Mouse (Mus musculus) lung, adult 2 months (tissue): ENCODE results near the gene Efhc1. TPM values are rescaled to one million over a fixed set of nuclear protein-coding genes. Genes with fewer than 3 reads are reported as not detected.

Source experiments
- DNase-seq: peaks from one replicate; pipeline ENCODE4 v3.0.0; 2022
- H3K4me1 ChIP-seq: fragments of 200-500 bp; 2 replicates; pipeline ENCODE4 v1.6.1; 2011; ENCODE audit warnings: low read length; ENCODE audit not compliant: control insufficient read depth, insufficient read depth
- H3K4me3 ChIP-seq: fragments of 200-500 bp; replicated peaks from 2 replicates; pipeline ENCODE3; 2011; ENCODE audit warnings: low read depth, mild to moderate bottlenecking, control low read depth, low read length; ENCODE audit errors: extremely low read depth
- CTCF ChIP-seq: fragments of 200-500 bp; IDR thresholded peaks from 2 replicates; pipeline ENCODE4 v1.5.1; 2011; ENCODE audit warnings: mild to moderate bottlenecking, low read length, control low read depth; ENCODE audit not compliant: insufficient read depth
- POLR2A ChIP-seq: fragments of 200-500 bp; IDR thresholded peaks from 2 replicates; pipeline ENCODE4 v1.6.1; 2011; ENCODE audit warnings: low read depth, mild to moderate bottlenecking, control low read depth, low read length, borderline replicate concordance; ENCODE audit errors: extremely low read depth
- WGBS: fragments of 180-500 bp; shearing (Covaris S2); methylation state at CpG from one replicate; pipeline ENCODE4 v1.1.7; 2018; 5-methylcytosine and 5-hydroxymethylcytosine counted together
- polyA plus RNA-seq: library from polyadenylated mRNA; depleted of rRNA; stranded (reverse); fragments of >200 nt; gene quantifications from 2 replicates; pipeline ENCODE4 v1.2.3, GENCODE M21; 2012

Efhc1 gene
- polyA plus RNA-seq, 1 experiment: 14.9 TPM

DNA sequence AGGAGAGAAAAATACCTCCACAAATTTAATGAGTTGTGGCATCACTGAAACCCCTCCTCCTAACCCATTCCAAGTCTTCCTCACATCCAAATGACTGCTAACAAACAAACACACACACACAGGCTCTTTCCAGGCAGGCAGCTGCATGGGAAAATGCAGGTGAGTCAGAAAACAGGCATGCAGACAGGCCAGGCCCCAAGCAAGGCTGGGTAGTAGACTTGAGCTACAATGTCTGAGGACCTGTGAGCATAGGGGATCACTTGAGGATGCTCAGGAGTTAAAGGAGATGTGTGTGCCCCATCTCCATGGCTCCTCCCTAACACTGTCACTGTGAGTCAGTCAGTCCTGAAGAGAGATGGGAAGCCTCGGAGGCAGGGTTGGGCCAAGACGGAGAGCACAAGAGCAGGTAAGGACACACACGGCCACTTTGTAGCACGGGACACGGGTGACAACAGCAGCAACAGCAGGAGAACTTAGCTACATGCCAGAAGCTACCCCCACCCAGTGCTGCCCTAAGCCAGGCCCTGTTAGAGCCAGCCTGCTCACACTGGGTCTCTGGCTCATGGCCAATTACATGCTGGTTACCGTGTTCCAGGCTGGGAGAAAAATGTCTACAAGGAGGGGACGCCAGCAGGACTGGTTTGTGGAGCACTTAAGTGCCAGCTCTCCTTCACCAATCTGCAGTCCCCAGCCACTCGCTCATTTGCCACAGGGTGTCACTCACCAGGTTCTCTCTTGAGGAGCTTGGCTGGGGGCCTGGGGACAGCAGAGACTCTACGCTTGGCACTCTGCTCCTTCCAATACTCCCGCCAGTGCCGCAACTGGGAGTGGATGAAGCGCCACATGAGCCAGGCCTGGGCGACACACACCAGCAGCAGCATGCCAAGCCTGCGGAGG, 51.1 kb downstream of the Efhc1 start:
- DNase-seq: peak; percentile 36
- 66% methylated on average over 14 of the region's 14 CpGs for whole genome bisulfite sequencing

DNA sequence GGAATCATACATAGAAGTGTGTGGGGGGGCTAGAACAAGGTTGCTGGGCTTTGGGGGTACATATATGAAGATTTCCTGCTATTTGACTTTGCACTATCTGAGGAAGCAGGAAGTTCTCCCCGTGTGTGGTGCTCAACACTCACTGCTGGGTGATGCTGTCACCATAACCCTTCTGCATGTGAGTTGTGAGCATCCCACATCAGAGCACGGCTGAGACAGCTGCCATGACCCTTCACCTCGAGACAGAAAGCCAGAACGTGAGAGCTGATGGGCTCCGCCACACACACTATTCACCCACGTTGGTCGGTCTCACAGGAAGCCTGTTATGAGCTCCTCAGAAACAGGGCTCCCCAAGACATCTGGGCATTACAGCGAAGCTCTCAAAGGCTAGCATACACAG, 53.2 kb downstream of the Efhc1 start:
- 68% methylated on average over 8 of the region's 8 CpGs for WGBS
- TF ChIP-seq POLR2A (no peak), CTCF (no peak)
- no peak for DNase-seq

More for the DNA sequence above, 51.1 kb downstream of the Efhc1 start:
- Histone ChIP-seq H3K4me1 (peaks cover 10% of the 10 kb centered on the region), H3K4me3 (no peak overlapping the region)
- TF ChIP-seq POLR2A: no peak
- TF ChIP-seq CTCF: no peak

DNA sequence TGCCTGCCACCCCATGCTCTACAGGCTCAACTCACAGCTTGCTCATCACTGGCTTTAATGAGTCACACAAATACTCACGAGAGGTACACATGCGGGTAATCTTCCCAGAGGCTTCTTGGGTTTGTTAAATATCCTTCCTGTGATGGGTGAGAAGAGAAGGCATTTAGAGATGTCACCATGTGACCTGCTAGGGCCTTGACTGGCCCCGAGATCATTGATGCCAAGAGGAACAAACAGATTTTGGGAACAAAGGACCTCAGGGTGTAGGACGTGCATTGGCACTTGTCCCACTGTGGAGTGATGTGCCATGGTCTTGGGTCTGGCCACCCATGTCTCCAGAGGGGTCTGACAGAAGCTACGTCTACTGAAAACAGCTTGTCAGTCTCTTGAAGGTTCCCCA, 55.3 kb downstream of the Efhc1 start:
- 67% methylated on average over 5 of the region's 5 CpGs for WGBS
- no peak for DNase-seq
- no peak for TF ChIP-seq CTCF
- TF ChIP-seq POLR2A: no peak
- Histone ChIP-seq H3K4me3 (no peak overlapping the region), H3K4me1 (peaks cover 14% of the 10 kb centered on the region)

More for the DNA sequence above, 53.2 kb downstream of the Efhc1 start:
- Histone ChIP-seq H3K4me3 (no peak overlapping the region), H3K4me1 (peaks cover 12% of the 10 kb centered on the region)

DNA sequence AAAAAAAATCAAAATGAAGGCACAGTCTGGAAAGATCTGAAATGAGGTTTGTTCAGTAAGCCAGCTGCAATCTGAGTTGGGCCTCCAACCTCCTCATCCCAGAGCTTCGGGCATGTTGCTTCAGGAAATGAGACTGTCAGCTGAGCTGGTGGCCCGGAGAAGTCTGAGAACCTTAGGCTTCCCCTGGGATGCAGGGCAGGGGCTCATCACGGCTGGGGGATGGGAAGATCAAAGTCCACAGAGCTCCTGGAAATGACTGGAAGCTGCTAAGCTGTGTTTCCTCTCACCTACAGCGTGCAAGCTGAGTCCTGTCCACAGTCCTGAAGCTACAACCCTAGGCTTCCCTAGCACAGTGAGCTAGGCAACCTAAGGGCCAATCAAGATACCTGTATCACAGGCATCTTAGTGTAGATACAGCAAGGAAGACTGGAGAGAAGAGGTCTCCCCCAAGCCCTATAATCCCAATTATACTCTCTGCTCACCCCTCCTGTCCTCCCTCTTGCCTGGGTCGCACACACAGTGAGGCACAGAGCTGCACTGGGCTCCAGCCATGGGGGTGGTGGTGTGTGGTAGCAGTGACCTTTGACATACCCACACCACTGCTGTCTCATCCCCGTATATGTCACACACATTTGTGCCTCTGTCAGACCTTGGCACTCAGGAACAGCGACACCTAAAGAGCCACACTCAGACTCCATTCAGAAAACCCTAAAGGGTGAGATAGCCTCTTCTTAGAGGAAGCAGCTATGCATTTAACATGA, 56.7 kb downstream of the Efhc1 start:
- 68% methylated on average over 7 of the region's 7 CpGs for WGBS
- Histone ChIP-seq H3K4me1 (peaks cover 11% of the 10 kb centered on the region), H3K4me3 (no peak overlapping the region)
- TF ChIP-seq POLR2A (no peak), CTCF (no peak)
- no peak for DNase-seq

DNA sequence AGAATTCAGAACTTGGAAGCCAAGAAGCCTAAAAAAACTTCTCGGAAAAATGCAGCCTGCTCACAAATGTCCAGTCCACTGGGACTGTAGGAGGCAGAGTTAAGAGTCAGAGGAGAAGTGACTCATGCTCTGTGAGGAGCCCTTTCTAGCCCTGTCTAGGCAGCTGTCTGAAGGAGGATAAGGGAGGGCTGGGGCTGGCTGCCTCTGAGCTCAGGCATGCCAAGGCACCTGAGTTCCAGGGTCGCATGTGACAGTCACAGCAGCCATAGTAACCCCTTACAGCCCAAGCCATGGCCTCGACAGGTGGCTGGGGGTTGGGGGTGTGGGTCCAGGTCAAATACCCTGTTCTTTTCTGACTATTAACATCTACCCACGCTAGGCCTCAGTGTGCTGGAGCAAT, 57.5 kb downstream of the Efhc1 start:
- 41% methylated on average over 4 of the region's 4 CpGs for WGBS
- TF ChIP-seq CTCF (no peak), POLR2A (no peak)
- H3K4me1 ChIP-seq: peaks cover 10% of the 10 kb centered on the region
- no peak for DNase-seq
- no peak overlapping the region for H3K4me3 ChIP-seq

DNA sequence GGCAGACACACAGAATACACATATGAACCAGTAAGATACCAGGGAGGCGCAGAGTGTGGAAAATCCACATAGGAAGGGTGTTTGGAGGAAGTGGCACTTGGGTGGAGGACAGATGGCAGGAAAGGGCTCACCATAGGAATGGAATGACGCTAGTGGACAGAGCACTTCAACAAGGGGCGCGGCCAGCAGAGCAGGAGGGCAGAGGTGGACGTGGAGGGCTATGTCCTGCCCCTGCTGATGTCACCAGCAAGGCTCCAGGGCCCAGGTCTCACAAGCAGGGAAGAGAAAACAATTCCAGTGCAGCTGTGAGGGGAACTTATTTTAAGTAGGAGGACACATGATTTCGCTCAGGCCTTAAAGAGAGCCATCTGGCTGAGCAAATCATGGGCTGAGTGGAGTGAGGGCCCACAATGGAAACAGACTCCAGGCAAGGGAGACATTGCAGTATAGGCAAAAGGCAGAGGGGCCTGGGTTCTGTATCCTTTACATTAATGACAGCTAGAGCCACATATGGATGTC, 58.9 kb downstream of the Efhc1 start:
- WGBS: 59% methylated on average over 6 of the region's 6 CpGs
- Histone ChIP-seq H3K4me3 (no peak overlapping the region), H3K4me1 (peaks cover 18% of the 10 kb centered on the region)
- TF ChIP-seq CTCF (no peak), POLR2A (no peak)
- peak; percentile 31 for DNase-seq

DNA sequence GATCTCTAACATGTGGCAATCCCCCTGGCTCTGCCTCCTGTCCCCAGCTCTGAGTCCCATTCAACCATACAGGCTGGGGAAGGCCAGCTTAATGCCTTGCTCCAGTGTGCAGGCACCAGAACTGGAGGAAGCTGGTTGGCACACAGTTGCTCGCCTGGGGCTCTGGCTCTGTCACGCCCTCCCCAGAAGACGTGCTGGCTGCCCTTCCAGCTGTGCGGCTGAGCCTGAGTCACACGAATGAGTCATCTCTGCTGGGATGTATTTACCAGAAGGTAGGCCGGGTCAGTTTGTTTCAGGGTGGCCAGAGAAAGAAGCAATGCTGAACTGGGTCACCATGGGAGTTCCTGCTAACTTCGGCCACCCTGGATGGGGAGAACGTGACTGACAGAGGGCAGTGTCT, 63.0 kb downstream of the Efhc1 start:
- TF ChIP-seq CTCF: no peak
- no peak for TF ChIP-seq POLR2A
- Histone ChIP-seq H3K4me1 (peaks cover 10% of the 10 kb centered on the region), H3K4me3 (no peak overlapping the region)
- WGBS: 8% methylated on average over 8 of the region's 8 CpGs
- DNase-seq: peak; percentile 34

DNA sequence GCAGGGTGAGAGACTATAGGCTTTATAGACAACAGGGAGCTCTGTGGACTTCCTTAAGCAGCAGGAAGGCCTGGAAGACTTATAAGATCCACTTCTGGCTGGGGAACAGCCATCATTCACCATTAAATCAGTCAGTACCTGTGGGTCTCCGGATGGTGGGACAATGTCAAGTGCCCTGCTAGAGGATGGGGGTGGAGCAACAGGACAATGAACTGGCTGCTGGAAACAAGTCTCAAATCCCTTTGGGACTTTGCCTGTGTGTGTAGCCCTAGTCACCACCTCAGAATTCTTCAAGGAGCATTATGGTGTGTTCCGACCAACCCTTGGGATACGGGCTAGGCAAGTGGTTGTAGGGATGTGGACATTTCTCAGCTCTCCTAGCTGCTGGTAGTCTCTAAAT, 71.7 kb downstream of the Efhc1 start:
- WGBS: 73% methylated on average over 3 of the region's 3 CpGs
- Histone ChIP-seq H3K4me1 (no peaks in the 10 kb centered on the region; the same call in none of the 2 replicates), H3K4me3 (no peak overlapping the region)
- DNase-seq: no peak
- TF ChIP-seq CTCF: no peak
- TF ChIP-seq POLR2A: no peak

DNA sequence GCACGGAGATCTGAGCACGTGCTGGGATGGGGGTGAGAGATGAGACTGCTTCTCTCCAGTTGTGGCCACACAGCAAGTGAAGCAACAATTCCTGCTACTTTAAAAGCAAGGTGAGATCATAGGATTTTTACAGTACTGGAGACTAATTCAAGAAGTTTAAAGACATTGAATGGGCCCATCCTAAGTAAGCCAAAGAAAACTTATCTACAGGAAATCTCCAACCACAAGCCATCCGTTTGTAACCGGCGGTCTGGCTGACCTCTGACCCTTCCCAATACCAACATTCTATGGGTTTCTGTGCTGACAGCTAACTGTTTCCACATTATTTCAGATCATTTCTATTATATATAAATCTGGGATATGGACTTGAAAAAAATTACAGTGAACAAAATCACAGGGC, 73.8 kb downstream of the Efhc1 start:
- DNase-seq: no peak
- WGBS: 60% methylated on average over 5 of the region's 5 CpGs
- TF ChIP-seq POLR2A: no peak
- no peak for TF ChIP-seq CTCF
- Histone ChIP-seq H3K4me3 (no peak overlapping the region), H3K4me1 (no peaks in the 10 kb centered on the region; the same call in none of the 2 replicates)
